Mouse (Mus musculus) retina, adult 2 months (tissue): ENCODE measurements at regions not wholly inside any gene's neighbourhood (a gene's known extent, or its start where the extent isn't known, plus 50 kb on each side); places are given as distances from the start of the nearest gene placed in this dataset.

ENCODE experiments used
- DNase-seq: peaks from one replicate; pipeline ENCODE4 v3.0.0-alpha.2; 2012; ENCODE audit warnings: low read depth, low spot score

DNA sequence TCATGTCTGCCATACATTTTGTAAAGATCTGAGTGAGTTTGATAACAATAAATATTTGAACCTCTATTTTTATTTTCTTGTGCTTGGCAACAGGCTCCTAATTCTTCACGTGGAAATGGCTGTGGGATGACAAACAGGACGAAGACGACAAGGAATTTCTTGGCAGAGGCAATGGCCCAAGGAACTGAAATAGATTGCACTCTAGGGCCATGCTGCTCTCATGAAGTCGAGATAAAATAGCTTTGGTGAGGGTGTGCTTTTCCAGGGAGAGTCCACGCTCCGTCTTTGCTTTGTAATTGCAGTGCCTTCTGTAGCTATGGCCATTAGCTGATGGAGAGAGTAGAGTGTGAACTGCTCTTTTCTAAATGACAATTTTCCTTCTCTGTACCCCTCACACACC, 50.9 kb upstream of the 1810046K07Rik start:
- no peak for DNase-seq

DNA sequence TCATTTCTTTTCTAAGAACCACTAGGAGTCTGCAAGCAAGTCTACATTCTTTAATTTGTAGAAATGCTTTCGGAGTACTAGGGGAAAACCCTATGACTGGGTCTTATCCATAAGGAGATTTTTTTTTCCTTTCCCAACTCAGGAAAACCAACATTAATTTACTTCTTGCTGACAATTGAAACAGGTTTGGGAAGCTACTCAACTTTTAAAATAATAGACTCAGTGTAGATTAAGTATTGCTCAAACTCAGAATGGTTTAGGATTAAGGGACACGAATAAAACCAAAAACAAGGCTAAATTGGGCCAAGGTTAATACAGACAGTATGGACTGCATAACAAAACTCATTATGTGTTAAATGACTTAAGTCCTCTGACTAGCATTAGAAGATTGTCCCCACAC, 65.2 kb upstream of the 1810046K07Rik start:
- no peak for DNase-seq

DNA sequence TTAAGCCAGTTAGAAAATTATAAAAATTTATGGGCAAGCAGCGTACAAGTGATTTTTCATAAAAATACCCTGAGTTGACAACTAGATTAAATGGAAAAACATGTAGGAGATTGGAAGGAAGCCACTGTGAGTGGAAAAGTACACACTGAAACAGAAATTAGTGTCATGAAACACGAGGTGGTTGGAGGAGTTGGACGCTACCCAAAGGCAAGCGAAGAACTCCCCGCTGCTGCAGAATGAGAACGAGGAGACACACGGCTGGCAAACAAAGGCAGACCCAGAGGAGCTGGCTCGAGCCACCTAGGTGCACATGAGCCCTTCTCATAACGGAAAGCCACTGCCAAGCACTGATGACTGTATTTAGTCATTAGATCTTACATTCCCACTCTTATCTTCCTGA, 65.7 kb upstream of the 1810046K07Rik start:
- DNase-seq = no peak

DNA sequence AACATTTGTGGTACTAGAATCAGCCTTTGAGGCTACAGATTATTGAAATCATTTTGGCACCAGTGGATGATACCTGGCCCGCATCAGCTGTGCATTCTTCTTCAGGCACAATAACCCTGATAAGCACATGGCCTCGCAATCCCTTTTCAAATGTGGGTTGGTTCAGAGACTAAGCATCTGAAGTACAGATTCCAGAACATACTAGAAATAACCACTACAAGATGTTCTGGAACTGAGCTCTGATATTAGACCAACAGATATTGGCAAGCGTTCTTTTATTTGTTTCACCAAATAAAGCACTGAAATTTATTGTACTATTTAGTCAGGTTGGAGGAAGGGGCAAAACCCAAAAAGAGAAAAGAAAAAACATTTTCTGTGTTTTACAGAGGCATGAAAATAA, 68.1 kb upstream of the 1810046K07Rik start:
- no peak for DNase-seq

DNA sequence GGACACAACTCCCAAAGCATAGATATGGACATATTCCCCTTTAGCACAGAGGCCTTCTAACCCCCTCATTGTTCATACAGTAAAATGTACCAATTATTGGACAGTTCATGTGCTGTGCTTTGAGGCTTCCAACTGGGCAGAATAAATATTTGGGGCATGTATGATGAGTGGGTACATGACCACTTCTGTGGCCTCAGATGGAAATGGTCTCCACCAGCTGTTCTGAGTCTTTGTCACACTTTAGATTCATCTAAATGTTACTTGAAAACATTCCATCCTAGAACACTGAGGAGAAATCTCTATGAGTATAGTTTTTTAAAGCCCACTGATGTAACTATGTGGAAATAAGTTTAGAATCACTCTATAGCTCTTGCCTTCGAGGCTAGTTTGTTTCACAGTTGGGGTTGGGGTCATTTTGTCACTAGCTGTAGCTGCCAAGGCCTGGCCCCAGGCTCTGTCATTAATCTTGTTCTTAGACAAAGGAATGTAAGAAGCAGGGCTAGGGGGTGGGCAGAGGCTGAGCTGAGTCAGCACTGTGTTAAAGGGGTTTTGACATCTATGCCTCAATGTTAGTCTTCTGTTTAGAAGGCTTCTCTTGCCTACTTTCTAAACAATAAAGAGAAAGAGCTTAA, 69.0 kb upstream of the 1810046K07Rik start:
- DNase-seq = no peak

DNA sequence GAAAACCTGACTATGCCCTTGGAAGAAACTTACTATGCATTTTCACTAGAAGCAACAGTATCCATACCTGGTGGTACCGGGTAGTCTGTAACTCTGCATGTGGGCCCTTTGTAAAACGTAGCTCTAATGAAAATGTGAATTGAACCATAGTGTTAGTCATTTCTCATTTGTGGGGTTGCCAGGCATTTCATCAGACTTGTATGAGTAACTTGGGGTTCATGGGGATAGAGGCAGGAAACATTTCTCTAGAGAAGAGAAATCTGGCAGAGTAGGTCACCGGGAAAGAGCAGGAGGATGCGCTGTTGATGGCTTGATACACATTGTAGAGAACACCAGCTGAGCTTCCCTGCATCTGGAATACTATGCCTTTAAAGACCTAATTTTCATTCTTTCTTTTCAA, 70.2 kb upstream of the 1810046K07Rik start:
- no peak for DNase-seq

DNA sequence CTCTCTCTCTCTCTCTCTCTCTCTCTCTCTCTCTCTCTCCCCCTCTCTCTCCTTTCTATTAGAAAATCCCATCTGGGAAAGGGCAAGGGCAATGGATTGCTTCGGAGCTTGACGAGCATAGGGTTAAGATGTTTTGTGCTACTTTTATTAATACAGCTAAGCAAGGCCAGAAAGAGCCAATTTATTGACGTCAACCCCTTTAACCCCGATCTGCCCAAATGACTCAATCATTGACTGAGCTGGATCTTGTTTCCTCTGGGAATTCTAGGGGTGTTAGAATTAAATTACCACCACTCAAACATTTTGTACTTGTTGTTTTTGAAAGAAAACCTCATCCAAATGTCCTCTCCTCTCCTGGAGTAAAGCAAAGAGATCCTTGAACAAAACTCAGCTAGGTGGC, 70.6 kb upstream of the 1810046K07Rik start:
- DNase-seq = no peak

DNA sequence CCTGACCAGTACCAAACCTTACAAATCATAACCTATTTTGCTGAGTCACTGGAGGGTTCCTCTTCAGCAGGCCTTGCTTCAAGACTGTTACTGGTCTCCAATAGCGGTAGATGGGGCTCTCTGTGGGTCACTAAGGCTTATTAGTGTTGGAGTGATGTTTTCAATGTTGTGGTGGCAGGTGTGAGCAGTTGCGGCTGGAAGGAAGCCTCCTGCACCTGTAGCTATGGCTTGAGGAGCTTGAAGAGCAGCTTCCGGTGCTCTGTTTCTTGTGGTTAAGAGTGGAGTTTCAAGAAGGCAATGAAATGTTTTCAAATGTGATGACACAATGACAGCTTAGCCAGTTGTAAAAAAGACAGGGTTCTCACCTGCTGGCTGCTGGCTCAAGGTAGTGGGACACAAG, 73.1 kb upstream of the 1810046K07Rik start:
- no peak for DNase-seq

DNA sequence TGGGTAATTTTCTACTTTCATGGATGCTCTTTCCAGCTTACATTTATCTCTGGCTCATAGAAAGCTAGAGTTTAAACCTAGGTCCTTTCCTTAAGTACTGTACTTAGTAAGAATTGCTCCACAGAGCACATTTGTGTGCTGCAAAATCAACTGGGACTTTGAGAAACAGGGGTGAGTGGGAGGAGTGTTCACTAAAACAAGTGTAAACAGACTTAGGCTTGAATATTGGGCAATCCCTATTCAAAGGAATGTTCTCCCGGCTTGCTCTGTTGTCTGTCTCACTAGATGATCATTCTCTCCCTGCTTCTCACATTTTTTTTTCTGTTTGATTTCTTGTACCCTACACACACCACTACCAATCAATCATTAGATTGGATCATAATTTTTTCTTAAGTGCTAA, 79.3 kb upstream of the 1810046K07Rik start:
- no peak for DNase-seq

DNA sequence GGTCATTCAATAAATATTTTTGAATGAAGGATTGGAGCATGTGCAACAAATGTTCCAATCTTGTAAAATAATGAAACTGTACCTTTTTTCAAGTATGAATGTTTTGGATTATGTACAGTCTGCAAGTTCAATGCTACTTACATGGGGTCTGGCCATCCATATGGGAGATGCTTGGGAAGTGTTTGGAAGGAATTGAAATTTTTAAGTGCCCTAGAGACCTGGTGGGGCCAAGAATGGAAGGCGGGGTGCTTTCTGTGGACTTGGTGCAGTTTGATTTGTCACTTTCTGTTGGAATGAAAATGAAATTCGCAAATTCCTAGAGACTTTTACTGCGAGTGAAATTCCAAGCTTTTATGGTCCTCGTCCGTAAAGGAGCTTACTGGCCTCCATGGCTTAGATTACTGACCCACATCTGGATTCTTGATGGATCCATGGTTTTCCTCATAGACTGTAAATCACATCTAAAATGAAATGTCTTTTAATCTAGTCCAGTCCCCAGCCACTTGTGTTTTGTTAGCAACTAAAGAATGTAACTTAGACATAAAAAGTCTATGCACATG, 90.3 kb upstream of the 1810046K07Rik start:
- DNase-seq = no peak

DNA sequence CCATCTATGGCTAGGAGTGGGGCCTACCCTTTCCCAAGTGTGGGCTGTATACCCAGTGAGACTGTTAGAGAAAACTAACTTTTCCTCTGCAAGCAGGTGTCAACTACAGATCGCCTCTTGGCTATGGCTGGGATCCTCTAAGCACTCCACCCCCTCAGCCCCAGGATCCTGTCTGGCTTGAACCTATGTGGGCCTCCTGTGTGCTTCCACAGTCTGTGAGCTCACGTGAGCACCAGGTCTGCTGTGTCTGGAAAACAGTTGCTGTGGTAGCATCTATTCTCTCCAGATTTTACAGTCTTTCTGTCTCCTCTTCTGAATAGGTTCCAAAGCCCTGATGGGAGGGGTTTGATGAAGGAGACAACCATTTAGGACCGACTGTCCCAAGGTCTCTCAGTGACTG, 93.8 kb upstream of the 1810046K07Rik start:
- DNase-seq = no peak

DNA sequence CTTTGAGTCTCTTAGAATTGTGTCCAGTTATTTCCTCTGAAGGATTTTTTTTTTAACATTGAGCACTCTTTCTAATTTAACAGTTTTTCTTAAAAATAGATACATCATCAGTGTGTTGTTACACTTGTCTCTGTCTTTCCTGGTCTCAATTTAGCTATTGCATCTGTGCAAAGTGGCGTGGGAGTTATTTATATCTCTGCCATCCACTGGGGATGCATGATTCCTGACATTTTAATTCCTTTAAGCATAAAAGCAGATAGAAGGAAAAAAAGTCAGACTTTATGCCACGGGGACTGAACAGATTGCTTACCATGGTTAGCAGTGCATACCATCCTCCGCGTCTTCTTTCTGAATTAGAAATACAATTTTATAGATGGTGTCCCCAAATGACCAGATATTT, 94.6 kb upstream of the 1810046K07Rik start:
- no peak for DNase-seq

DNA sequence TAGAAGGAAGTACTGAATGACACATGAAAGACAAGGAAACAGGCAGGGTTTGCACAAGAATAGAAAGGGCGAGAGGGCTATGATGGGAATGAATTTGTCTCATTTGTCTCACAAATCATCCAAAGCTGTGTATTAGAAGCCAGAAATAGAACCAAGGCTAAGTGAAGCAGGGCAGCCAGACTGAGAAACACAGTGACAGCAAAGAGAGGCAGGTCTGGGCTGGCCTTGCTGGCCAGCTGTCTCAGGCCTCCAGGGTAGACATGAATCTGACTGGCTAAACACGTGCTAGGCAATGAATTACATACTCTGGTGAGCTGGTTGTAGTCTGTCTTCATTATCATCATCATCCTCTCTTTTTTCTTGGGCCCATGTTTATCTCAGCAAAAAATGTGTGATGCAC, 101.7 kb upstream of the 1810046K07Rik start:
- no peak for DNase-seq

DNA sequence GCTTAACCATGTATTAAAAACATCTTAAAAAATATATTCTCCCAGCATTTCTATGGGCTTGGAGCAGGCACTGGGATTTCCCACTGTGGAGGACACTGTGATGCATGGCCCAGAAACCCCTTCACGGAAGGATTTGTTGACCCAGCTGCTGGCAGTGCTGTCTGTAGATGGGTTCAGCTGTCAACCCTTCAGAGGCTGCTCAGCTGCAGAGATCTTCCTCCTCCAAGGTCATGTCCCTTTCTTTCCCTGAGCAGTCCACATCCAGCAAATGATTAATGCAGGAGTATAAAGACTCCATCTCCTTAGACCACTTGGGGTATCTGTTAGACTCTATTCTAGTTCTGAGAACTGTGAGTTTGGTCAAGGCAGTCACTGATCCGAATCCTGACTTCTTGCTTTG, 108.4 kb upstream of the 1810046K07Rik start:
- DNase-seq = no peak

DNA sequence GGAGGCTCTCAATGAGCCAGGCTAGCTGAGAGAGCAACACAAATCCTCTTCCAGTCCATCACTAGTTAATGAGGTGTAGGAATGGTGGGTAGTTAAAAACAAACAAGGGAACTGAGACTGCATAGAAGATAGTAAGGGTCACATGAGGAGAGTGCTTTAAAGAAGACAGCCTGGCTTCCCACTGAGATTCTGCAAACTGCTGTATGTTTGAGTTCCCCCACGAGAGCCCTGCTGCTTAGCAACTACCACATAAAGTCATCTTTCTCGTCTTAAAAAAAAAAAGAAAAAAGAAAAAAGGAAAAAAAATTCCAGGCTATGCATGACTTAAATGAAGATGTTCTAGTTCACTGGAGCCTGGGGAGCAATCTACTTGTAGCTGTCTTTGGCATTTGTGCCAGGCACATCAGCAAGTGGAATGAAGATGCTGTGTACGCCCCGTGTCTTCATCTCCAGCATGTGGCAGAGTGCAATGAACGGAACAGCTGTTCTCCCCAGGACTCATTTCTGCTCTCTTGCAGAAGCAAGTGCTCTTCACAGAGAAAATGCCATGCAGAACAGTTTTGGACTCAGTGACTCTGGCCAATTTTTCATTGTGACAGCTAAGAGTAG, 113.2 kb upstream of the 1810046K07Rik start:
- DNase-seq = no peak

DNA sequence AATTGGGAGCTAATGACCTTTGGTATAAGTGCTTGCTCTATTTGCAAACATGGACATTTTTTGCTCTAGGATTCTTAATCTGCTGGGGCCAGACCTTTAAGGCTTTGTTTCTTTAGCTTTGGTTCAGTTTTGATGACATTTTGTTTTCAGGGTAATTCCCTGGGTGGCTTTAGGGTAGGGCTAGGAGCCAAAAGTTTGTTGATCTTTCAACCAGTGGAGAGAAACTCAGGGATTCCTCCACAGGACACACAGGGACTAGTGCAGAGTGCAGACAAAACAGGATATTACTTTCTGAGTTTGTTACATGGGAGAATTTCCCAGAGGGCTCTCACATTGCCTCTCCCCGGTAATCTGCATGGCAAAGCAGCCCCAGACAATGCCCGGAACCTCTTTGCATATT, 127.0 kb upstream of the 1810046K07Rik start:
- no peak for DNase-seq

DNA sequence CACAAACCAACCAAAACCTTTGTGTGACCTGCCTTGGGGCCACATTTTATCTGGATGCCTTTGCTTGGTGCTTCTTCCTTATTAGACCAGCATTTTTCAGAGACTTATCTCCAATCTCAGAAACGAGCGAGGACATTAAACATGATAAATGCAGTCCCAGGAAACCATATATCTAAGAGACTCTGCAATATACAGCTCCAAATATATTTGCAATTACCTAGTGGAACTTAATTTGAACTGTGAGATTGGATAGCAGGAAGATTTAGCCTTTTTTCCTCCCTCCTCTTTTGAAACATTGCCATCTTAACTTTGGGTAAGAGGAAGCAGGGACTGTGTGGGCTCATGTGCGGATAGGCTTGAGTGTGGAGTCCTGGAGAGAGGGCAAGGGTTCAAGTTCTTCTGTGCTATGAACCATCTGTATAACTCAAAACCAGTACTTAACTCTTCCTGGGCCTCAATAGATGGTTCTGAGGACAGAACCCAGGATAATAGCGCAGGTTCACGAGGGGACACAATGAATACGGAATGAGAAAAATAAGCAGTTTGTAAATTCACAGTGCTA, 133.8 kb upstream of the 1810046K07Rik start:
- no peak for DNase-seq

DNA sequence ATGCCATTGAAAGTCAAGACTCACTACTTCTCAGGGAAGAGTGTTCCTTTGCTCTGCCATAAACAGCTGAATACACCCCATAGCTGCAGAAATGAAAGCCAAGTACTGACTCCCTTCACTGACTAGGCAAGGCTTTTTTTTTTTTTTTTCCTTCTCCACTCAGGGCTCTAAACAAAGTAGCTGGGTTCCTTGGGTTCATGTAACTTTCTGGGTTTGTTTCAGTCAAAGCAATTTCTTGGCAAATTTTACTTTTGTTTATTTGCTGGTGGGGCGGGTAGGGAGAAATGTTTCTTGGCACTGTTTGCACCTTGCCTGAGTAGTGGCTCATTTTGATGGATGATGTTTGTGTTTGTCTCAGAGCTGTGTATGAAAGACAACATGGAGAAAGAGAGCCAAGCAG, 141.3 kb upstream of the 1810046K07Rik start:
- no peak for DNase-seq

DNA sequence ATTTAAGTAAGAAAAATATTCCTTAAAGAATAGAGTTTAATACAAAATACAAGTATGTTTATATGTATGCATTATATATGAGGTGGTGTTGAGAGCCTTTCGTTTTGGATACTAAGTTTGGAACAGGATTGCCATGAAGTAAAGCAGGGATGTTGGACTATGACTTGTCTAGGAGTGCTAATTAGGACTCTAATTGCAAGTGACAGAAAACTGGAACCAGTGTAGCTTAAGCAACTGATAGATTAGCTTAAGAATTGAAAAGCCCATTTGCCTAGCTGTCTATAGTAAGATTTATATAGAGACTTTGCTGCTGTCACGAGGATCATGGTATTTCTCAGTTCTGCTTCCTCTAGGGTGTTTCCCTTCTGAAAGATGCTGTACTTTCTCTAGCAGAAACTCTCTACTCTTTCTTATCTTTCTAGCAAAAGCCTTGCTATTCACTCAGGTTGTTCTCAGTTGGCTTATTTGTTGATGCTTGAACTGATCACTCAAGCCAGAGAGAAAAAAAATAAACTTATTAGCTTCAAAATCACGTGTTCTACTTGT, 147.9 kb upstream of the 1810046K07Rik start:
- DNase-seq = no peak

DNA sequence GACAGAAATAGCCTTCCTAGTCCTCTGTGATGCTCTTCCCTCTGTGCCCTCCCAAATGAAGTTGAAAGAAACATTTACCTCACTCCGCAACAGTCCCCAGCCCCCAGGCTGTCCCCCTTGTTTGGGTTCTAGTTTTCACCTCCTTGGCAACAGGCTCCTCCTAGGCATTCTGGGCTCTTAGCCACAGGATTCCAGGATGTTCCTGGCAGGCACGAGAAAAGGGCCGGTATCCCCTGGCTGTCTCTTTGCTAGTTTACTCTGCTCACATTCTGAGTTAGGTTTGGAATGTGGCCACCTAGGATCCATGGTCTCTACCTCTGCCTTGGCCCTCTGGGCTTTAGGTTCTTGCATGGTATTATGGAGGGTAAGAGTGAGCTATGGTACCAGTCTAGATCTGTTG, 159.1 kb upstream of the 1810046K07Rik start:
- DNase-seq = no peak

DNA sequence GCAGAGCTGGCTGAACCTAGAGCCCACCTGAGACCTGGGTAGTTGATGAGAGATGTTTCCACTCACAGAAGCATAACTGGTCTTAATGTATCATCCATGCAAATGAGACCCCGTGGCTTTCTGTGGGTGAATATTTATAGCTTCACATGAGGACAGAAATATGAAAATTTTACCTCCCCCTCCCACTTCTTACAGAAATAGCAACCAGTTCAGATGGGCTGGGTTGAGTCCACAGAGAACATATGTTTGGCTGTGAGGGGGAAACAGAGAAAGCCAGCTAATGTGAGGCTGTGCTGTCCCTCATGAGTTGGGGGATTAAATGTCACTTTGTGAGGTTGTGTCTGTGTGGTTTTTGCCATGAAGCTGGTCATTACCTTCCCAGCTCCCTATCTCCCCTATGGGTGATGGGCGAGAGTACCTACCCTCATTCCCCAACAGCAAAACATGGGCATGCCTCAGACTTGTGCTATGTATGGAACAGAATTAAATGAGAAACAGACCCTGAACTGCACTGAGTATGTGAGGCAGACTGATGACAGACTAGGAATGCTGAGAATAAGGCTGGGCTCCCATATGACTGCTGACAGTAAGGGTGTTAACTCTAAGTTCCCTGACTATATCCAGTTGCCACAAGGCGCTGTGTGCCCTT, 178.7 kb upstream of the 1810046K07Rik start:
- DNase-seq = no peak

DNA sequence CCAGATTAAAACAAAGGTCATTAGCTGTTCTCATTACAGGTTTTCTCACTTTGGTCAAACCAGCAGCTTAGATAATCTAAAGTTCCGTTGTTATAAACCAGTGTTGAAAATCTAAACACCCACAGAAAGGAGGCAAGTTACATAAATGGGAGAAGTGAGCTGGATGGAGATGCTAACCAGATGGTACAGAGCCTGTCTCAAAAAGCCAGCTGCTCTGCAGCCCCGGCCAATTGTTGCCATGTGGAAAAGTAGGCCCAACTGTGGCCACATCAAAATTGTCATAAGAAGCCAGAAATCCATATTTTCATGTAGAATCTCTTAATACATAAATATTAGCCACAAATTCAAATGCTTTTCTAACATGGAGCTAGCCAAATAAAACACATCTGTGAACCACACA, 188.9 kb upstream of the 1810046K07Rik start:
- no peak for DNase-seq
